Mouse (Mus musculus) midbrain, embryonic 13.5 days (tissue): ENCODE measurements around the gene Ptpn14. TPM values are rescaled to one million over a fixed set of nuclear protein-coding genes. Genes with fewer than 3 reads are reported as not detected.

Experiments
- ATAC-seq: fragments of 200-750 bp; cut with Nextera tagmentation; 2 replicates; pipeline ENCODE4 v1.8.0; 2017; ENCODE audit warnings: mild to moderate bottlenecking, moderate TSS enrichment, moderate library complexity
- H3K27ac ChIP-seq: fragments of 300-500 bp; sonication (generic); 2 replicates; pipeline ENCODE4 v1.5.1; 2015; ENCODE audit warnings: inconsistent platforms, mild to moderate bottlenecking, moderate library complexity
- H3K27me3 ChIP-seq: fragments of 300-500 bp; sonication (generic); 2 replicates; pipeline ENCODE4 v1.6.1; 2015; ENCODE audit warnings: mild to moderate bottlenecking, inconsistent platforms
- H3K36me3 ChIP-seq: fragments of 300-500 bp; sonication (generic); 2 replicates; pipeline ENCODE4 v1.6.1; 2015; ENCODE audit warnings: mild to moderate bottlenecking, inconsistent platforms
- H3K4me1 ChIP-seq: fragments of 300-500 bp; sonication (generic); replicated peaks from 2 replicates; pipeline ENCODE4 v1.6.1; 2015; ENCODE audit warnings: inconsistent platforms
- H3K4me2 ChIP-seq: fragments of 300-500 bp; sonication (generic); replicated peaks from 2 replicates; pipeline ENCODE4 v1.6.1; 2015; ENCODE audit warnings: moderate library complexity, mild to moderate bottlenecking, inconsistent platforms
- H3K4me3 ChIP-seq: fragments of 300-500 bp; sonication (generic); replicated peaks from 2 replicates; pipeline ENCODE4 v1.5.1; 2015; ENCODE audit warnings: mild to moderate bottlenecking, inconsistent platforms
- H3K9ac ChIP-seq: fragments of 300-500 bp; sonication (generic); replicated peaks from 2 replicates; pipeline ENCODE4 v1.6.1; 2015; ENCODE audit warnings: mild to moderate bottlenecking, inconsistent platforms
- H3K9me3 ChIP-seq: fragments of 300-500 bp; sonication (generic); 2 replicates; pipeline ENCODE4 v1.6.1; 2016; ENCODE audit warnings: mild to moderate bottlenecking, inconsistent platforms
- WGBS: fragments of 180-500 bp; shearing (Covaris S2); methylation state at CpG from one replicate; pipeline ENCODE4 v1.1.7; 2015; 5-methylcytosine and 5-hydroxymethylcytosine counted together
- polyA plus RNA-seq: library from polyadenylated mRNA; unstranded; fragments of >200 nt; fragmentation: Nextera tagmentation; extraction: Ambion mirVana; gene quantifications from 2 replicates; pipeline ENCODE4 v1.2.1, GENCODE M21; 2015

Ptpn14 gene
- polyA plus RNA-seq, 1 experiment from 2014 or later, result 2.3 TPM

GRCm38 (mm10) chr1:189863727-189864126, 135.7 kb downstream of the Ptpn14 start:
- no peak for ATAC-seq
- Histone ChIP-seq H3K27ac (no peak overlapping the region), H3K4me2 (no peak overlapping the region), H3K4me3 (no peak overlapping the region), H3K36me3 (no peaks in the 10 kb centered on the region), H3K9ac (no peak overlapping the region), H3K27me3 (no peaks in the 10 kb centered on the region), H3K4me1 (peaks cover 24% of the 10 kb centered on the region), H3K9me3 (no peaks in the 10 kb centered on the region)
- 91% methylated on average over 3 of the region's 3 CpGs for WGBS

- peak overlapping the region; percentile 8; the same call in 1 of the 2 replicates for H3K27ac ChIP-seq
- ATAC-seq, result no peak
- H3K36me3 ChIP-seq, result no peaks in the 10 kb centered on the region
- H3K4me2 ChIP-seq, result no peak overlapping the region
- H3K4me1 ChIP-seq, result peaks cover 24% of the 10 kb centered on the region
- H3K4me3 ChIP-seq, result no peak overlapping the region
- no peak overlapping the region for H3K9ac ChIP-seq
- no peaks in the 10 kb centered on the region for H3K9me3 ChIP-seq
- WGBS, result 71% methylated on average over 9 of the region's 9 CpGs
- H3K27me3 ChIP-seq, result no peaks in the 10 kb centered on the region
Observed at GRCm38 (mm10) chr1:189864301-189864700, 136.2 kb downstream of the Ptpn14 start.

GRCm38 (mm10) chr1:189864846-189865560, 136.9 kb downstream of the Ptpn14 start:
- ATAC-seq, result 0 out of 2 replicates have a peak, but pooled peaks have one; percentile 62
- Histone ChIP-seq H3K4me2 (no peak overlapping the region), H3K27me3 (no peaks in the 10 kb centered on the region), H3K9ac (no peak overlapping the region), H3K9me3 (no peaks in the 10 kb centered on the region), H3K27ac (peak overlapping the region; percentile 35; the same call in 1 of the 2 replicates), H3K4me1 (peaks cover 24% of the 10 kb centered on the region), H3K36me3 (no peaks in the 10 kb centered on the region), H3K4me3 (no peak overlapping the region)
- WGBS, result 62% methylated on average over 15 of the region's 15 CpGs

- no peak for ATAC-seq
- H3K9ac ChIP-seq, result no peak overlapping the region
- H3K27ac ChIP-seq, result no peak overlapping the region
- 91% methylated on average over 6 of the region's 6 CpGs for WGBS
- no peak overlapping the region for H3K4me2 ChIP-seq
- H3K27me3 ChIP-seq, result no peaks in the 10 kb centered on the region
- no peaks in the 10 kb centered on the region for H3K36me3 ChIP-seq
- H3K9me3 ChIP-seq, result no peaks in the 10 kb centered on the region
- H3K4me1 ChIP-seq, result peaks cover 16% of the 10 kb centered on the region
- no peak overlapping the region for H3K4me3 ChIP-seq
Observed at GRCm38 (mm10) chr1:189866621-189867020, 138.6 kb downstream of the Ptpn14 start.

- Histone ChIP-seq H3K4me1 (peaks cover 16% of the 10 kb centered on the region), H3K9me3 (no peaks in the 10 kb centered on the region), H3K4me2 (no peak overlapping the region), H3K9ac (no peak overlapping the region), H3K27ac (no peak overlapping the region), H3K27me3 (no peaks in the 10 kb centered on the region), H3K4me3 (no peak overlapping the region), H3K36me3 (no peaks in the 10 kb centered on the region)
- WGBS, result 81% methylated on average over 5 of the region's 5 CpGs
- ATAC-seq, result no peak
Observed at GRCm38 (mm10) chr1:189867034-189867433, 139.0 kb downstream of the Ptpn14 start.

GRCm38 (mm10) chr1:189867497-189867896, 139.4 kb downstream of the Ptpn14 start:
- Histone ChIP-seq H3K9ac (no peak overlapping the region), H3K4me1 (peaks cover 16% of the 10 kb centered on the region), H3K36me3 (no peaks in the 10 kb centered on the region), H3K27me3 (no peaks in the 10 kb centered on the region), H3K9me3 (no peaks in the 10 kb centered on the region), H3K4me2 (no peak overlapping the region), H3K4me3 (no peak overlapping the region), H3K27ac (no peak overlapping the region)
- WGBS, result 78% methylated on average over 9 of the region's 9 CpGs
- ATAC-seq, result no peak

GRCm38 (mm10) chr1:189868036-189868435, 140.0 kb downstream of the Ptpn14 start:
- H3K27me3 ChIP-seq, result no peaks in the 10 kb centered on the region
- ATAC-seq, result no peak
- WGBS, result 88% methylated on average over 10 of the region's 10 CpGs

GRCm38 (mm10) chr1:189869651-189870270, 141.7 kb downstream of the Ptpn14 start:
- H3K27ac ChIP-seq, result no peak overlapping the region
- no peak overlapping the region for H3K9ac ChIP-seq
- no peak for ATAC-seq
- H3K4me3 ChIP-seq, result no peak overlapping the region
- no peaks in the 10 kb centered on the region for H3K27me3 ChIP-seq
- 92% methylated on average over 18 of the region's 18 CpGs for WGBS
- H3K9me3 ChIP-seq, result no peaks in the 10 kb centered on the region
- H3K36me3 ChIP-seq, result no peaks in the 10 kb centered on the region
- H3K4me2 ChIP-seq, result no peak overlapping the region
- H3K4me1 ChIP-seq, result peaks cover 9% of the 10 kb centered on the region

More at GRCm38 (mm10) chr1:189868036-189868435, 140.0 kb downstream of the Ptpn14 start:
- H3K9ac ChIP-seq, result no peak overlapping the region
- H3K4me3 ChIP-seq, result no peak overlapping the region
- H3K9me3 ChIP-seq, result no peaks in the 10 kb centered on the region
- H3K36me3 ChIP-seq, result no peaks in the 10 kb centered on the region
- peaks cover 16% of the 10 kb centered on the region for H3K4me1 ChIP-seq
- no peak overlapping the region for H3K27ac ChIP-seq
- no peak overlapping the region for H3K4me2 ChIP-seq

GRCm38 (mm10) chr1:189870539-189870938, 142.5 kb downstream of the Ptpn14 start:
- no peak overlapping the region for H3K4me3 ChIP-seq
- no peaks in the 10 kb centered on the region for H3K36me3 ChIP-seq
- no peak overlapping the region for H3K9ac ChIP-seq
- H3K4me2 ChIP-seq, result no peak overlapping the region
- peaks cover 2% of the 10 kb centered on the region for H3K4me1 ChIP-seq
- no peaks in the 10 kb centered on the region for H3K27me3 ChIP-seq
- 89% methylated on average over 8 of the region's 8 CpGs for WGBS
- no peak overlapping the region for H3K27ac ChIP-seq
- no peak for ATAC-seq
- no peaks in the 10 kb centered on the region for H3K9me3 ChIP-seq

- WGBS, result 89% methylated on average over 8 of the region's 8 CpGs
- Histone ChIP-seq H3K27me3 (no peaks in the 10 kb centered on the region), H3K9ac (no peak overlapping the region), H3K27ac (0 out of 2 replicates have a peak overlapping the region, but pooled peaks have one; percentile 26), H3K9me3 (no peaks in the 10 kb centered on the region), H3K36me3 (no peaks in the 10 kb centered on the region), H3K4me1 (no peaks in the 10 kb centered on the region), H3K4me3 (no peak overlapping the region), H3K4me2 (no peak overlapping the region)
- no peak for ATAC-seq
Observed at GRCm38 (mm10) chr1:189871625-189872024, 143.6 kb downstream of the Ptpn14 start.

GRCm38 (mm10) chr1:189872050-189872449, 144.0 kb downstream of the Ptpn14 start:
- H3K9ac ChIP-seq, result no peak overlapping the region
- H3K27ac ChIP-seq, result 0 out of 2 replicates have a peak overlapping the region, but pooled peaks have one; percentile 26
- H3K4me2 ChIP-seq, result no peak overlapping the region
- no peaks in the 10 kb centered on the region for H3K27me3 ChIP-seq
- 78% methylated on average over 4 of the region's 4 CpGs for WGBS
- H3K4me3 ChIP-seq, result no peak overlapping the region
- H3K9me3 ChIP-seq, result no peaks in the 10 kb centered on the region
- no peak for ATAC-seq
- no peaks in the 10 kb centered on the region for H3K4me1 ChIP-seq
- H3K36me3 ChIP-seq, result no peaks in the 10 kb centered on the region

GRCm38 (mm10) chr1:189873591-189873990, 145.5 kb downstream of the Ptpn14 start:
- no peaks in the 10 kb centered on the region for H3K27me3 ChIP-seq
- no peaks in the 10 kb centered on the region for H3K36me3 ChIP-seq
- H3K4me1 ChIP-seq, result no peaks in the 10 kb centered on the region
- no peak for ATAC-seq
- no peak overlapping the region for H3K4me3 ChIP-seq
- H3K27ac ChIP-seq, result no peak overlapping the region
- no peak overlapping the region for H3K9ac ChIP-seq
- WGBS, result 90% methylated on average over 8 of the region's 8 CpGs
- H3K4me2 ChIP-seq, result no peak overlapping the region
- H3K9me3 ChIP-seq, result no peaks in the 10 kb centered on the region
